Mouse (Mus musculus) intestine, embryonic 14.5 days (tissue): ENCODE measurements around the gene Tcte1. TPM values are rescaled to one million over a fixed set of nuclear protein-coding genes. Genes with fewer than 3 reads are reported as not detected.

Experiments used
- ATAC-seq: fragments of 200-750 bp; cut with Nextera tagmentation; replicated peaks from 2 replicates; pipeline ENCODE4 v1.8.0; 2017; ENCODE audit warnings: low read depth, moderate number of reproducible peaks, moderate TSS enrichment, moderate library complexity; ENCODE audit not compliant: low FRiP score, low TSS enrichment
- DNase-seq: peaks from one replicate; pipeline ENCODE4 v3.0.0-alpha.2; 2018; ENCODE audit warnings: low spot score
- H3K27ac ChIP-seq: fragments of 300-500 bp; sonication (generic); 2 replicates; pipeline ENCODE4 v1.5.1; 2014; ENCODE audit warnings: low read depth, mild to moderate bottlenecking, control low read depth
- H3K27me3 ChIP-seq: fragments of 300-500 bp; sonication (generic); replicated peaks from 2 replicates; pipeline ENCODE4 v1.6.1; 2014; ENCODE audit warnings: low read length, control low read depth; ENCODE audit not compliant: control insufficient read depth, insufficient read depth
- H3K36me3 ChIP-seq: fragments of 300-500 bp; sonication (generic); 2 replicates; pipeline ENCODE4 v1.6.1; 2014; ENCODE audit warnings: low read length, control low read depth; ENCODE audit not compliant: control insufficient read depth, insufficient read depth
- H3K4me1 ChIP-seq: fragments of 300-500 bp; sonication (generic); replicated peaks from 2 replicates; pipeline ENCODE4 v1.6.1; 2014; ENCODE audit warnings: low read length, control low read depth, mixed read lengths; ENCODE audit not compliant: control insufficient read depth, insufficient read depth
- H3K4me2 ChIP-seq: fragments of 300-500 bp; sonication (generic); 2 replicates; pipeline ENCODE4 v1.6.1; 2014; ENCODE audit warnings: low read length
- H3K4me3 ChIP-seq: fragments of 300-500 bp; sonication (generic); 2 replicates; pipeline ENCODE4 v1.5.1; 2014; ENCODE audit warnings: low read depth, low read length, control low read depth, mixed read lengths
- H3K9ac ChIP-seq: fragments of 300-500 bp; sonication (generic); 2 replicates; pipeline ENCODE4 v1.6.1; 2014; ENCODE audit warnings: mild to moderate bottlenecking, low read length
- H3K9me3 ChIP-seq: fragments of 300-500 bp; sonication (generic); 2 replicates; pipeline ENCODE4 v1.6.1; 2016; ENCODE audit warnings: low read length, control low read depth; ENCODE audit not compliant: control insufficient read depth
- WGBS: fragments of 180-500 bp; shearing (Covaris S2); extraction: QIAGEN DNeasy Blood & Tissue Kit; methylation state at CpG from one replicate; pipeline ENCODE4 v1.1.7; 2014; 5-methylcytosine and 5-hydroxymethylcytosine counted together
- polyA plus RNA-seq: library from polyadenylated mRNA; unstranded; fragments of >200 nt; fragmentation: Nextera tagmentation; extraction: Ambion mirVana; gene quantifications from 2 replicates; pipeline ENCODE4 v1.2.1, GENCODE M21; 2014

Tcte1 gene
- polyA plus RNA-seq, 1 experiment from 2014 or later = 0.70 TPM

GRCm38 (mm10) chr17:45582715-45583355, 59.6 kb downstream of the Tcte1 start:
- Histone ChIP-seq H3K27ac (no peak overlapping the region), H3K4me3 (no peak overlapping the region), H3K36me3 (peaks cover 6% of the 10 kb centered on the region; the same call in 1 of the 2 replicates), H3K4me2 (no peak overlapping the region), H3K9me3 (peaks cover 4% of the 10 kb centered on the region; the same call in 1 of the 2 replicates), H3K27me3 (no peaks in the 10 kb centered on the region), H3K9ac (no peak overlapping the region), H3K4me1 (peaks cover 42% of the 10 kb centered on the region)
- 63% methylated on average over 6 of the region's 6 CpGs for WGBS
- ATAC-seq (no peak), DNase-seq (no peak)

- Histone ChIP-seq H3K27ac (peak overlapping the region; percentile 89), H3K27me3 (no peaks in the 10 kb centered on the region), H3K4me2 (peak overlapping the region; percentile 32), H3K4me1 (peaks cover 42% of the 10 kb centered on the region), H3K9ac (no peak overlapping the region), H3K4me3 (no peak overlapping the region), H3K36me3 (peaks cover 12% of the 10 kb centered on the region; the same call in 1 of the 2 replicates), H3K9me3 (peaks cover 4% of the 10 kb centered on the region; the same call in 1 of the 2 replicates)
- ATAC-seq (peak; percentile 3; the same call in 1 of the 2 replicates), DNase-seq (no peak)
- 33% methylated on average over 12 of the region's 12 CpGs for WGBS
Observed at GRCm38 (mm10) chr17:45584096-45584896, 61.1 kb downstream of the Tcte1 start.

- peaks cover 42% of the 10 kb centered on the region for H3K4me1 ChIP-seq
- H3K27ac ChIP-seq = peak overlapping the region; percentile 89
- peak; percentile 70 for ATAC-seq
- H3K9ac ChIP-seq = no peak overlapping the region
- no peak overlapping the region for H3K4me3 ChIP-seq
- 19% methylated on average over 14 of the region's 14 CpGs for WGBS
- H3K4me2 ChIP-seq = peak overlapping the region; percentile 32
- peak; percentile 87 for DNase-seq
- H3K36me3 ChIP-seq = peaks cover 12% of the 10 kb centered on the region; the same call in 1 of the 2 replicates
- H3K9me3 ChIP-seq = peaks cover 4% of the 10 kb centered on the region; the same call in 1 of the 2 replicates
- H3K27me3 ChIP-seq = no peaks in the 10 kb centered on the region
Observed at GRCm38 (mm10) chr17:45584939-45585678, 61.9 kb downstream of the Tcte1 start.

GRCm38 (mm10) chr17:45585725-45586448, 62.7 kb downstream of the Tcte1 start:
- H3K36me3 ChIP-seq = peaks cover 12% of the 10 kb centered on the region; the same call in 1 of the 2 replicates
- H3K4me2 ChIP-seq = no peak overlapping the region
- no peak for DNase-seq
- peaks cover 40% of the 10 kb centered on the region for H3K4me1 ChIP-seq
- no peak for ATAC-seq
- no peak overlapping the region for H3K9ac ChIP-seq
- H3K9me3 ChIP-seq = peaks cover 4% of the 10 kb centered on the region; the same call in 1 of the 2 replicates
- H3K4me3 ChIP-seq = no peak overlapping the region
- no peaks in the 10 kb centered on the region for H3K27me3 ChIP-seq
- peak overlapping the region; percentile 89 for H3K27ac ChIP-seq
- WGBS = 59% methylated on average over 23 of the region's 23 CpGs

GRCm38 (mm10) chr17:45586449-45586837, 63.2 kb downstream of the Tcte1 start:
- WGBS = 99% methylated on average over 3 of the region's 3 CpGs

GRCm38 (mm10) chr17:45588370-45588769, 65.1 kb downstream of the Tcte1 start:
- no peak overlapping the region for H3K4me2 ChIP-seq
- no peak for ATAC-seq
- peaks cover 4% of the 10 kb centered on the region; the same call in 1 of the 2 replicates for H3K9me3 ChIP-seq
- DNase-seq = no peak
- no peak overlapping the region for H3K4me3 ChIP-seq
- H3K27ac ChIP-seq = no peak overlapping the region
- peaks cover 12% of the 10 kb centered on the region; the same call in 1 of the 2 replicates for H3K36me3 ChIP-seq
- 95% methylated on average over 7 of the region's 7 CpGs for WGBS
- no peak overlapping the region for H3K9ac ChIP-seq
- H3K4me1 ChIP-seq = peaks cover 42% of the 10 kb centered on the region
- no peaks in the 10 kb centered on the region for H3K27me3 ChIP-seq

More at GRCm38 (mm10) chr17:45586449-45586837, 63.2 kb downstream of the Tcte1 start:
- H3K9ac ChIP-seq = no peak overlapping the region
- H3K4me1 ChIP-seq = peaks cover 35% of the 10 kb centered on the region
- no peak for DNase-seq
- peaks cover 12% of the 10 kb centered on the region; the same call in 1 of the 2 replicates for H3K36me3 ChIP-seq
- no peak for ATAC-seq
- peak overlapping the region; percentile 89; the same call in 1 of the 2 replicates for H3K27ac ChIP-seq
- peaks cover 4% of the 10 kb centered on the region; the same call in 1 of the 2 replicates for H3K9me3 ChIP-seq
- H3K4me2 ChIP-seq = no peak overlapping the region
- H3K4me3 ChIP-seq = no peak overlapping the region
- no peaks in the 10 kb centered on the region for H3K27me3 ChIP-seq

GRCm38 (mm10) chr17:45589236-45589635, 66.0 kb downstream of the Tcte1 start:
- ATAC-seq = no peak
- H3K9me3 ChIP-seq = peaks cover 4% of the 10 kb centered on the region; the same call in 1 of the 2 replicates
- peaks cover 12% of the 10 kb centered on the region; the same call in 1 of the 2 replicates for H3K36me3 ChIP-seq
- no peak for DNase-seq
- no peak overlapping the region for H3K4me3 ChIP-seq
- 96% methylated on average over 7 of the region's 7 CpGs for WGBS
- H3K4me2 ChIP-seq = no peak overlapping the region
- no peak overlapping the region for H3K27ac ChIP-seq
- H3K4me1 ChIP-seq = peaks cover 42% of the 10 kb centered on the region
- no peak overlapping the region for H3K9ac ChIP-seq
- H3K27me3 ChIP-seq = 0 out of 2 replicates have a peak, but pooled peaks cover 1% of the 10 kb centered on the region
